Mouse (Mus musculus): ENCODE measurements around the gene Rgsl1. TPM values are rescaled to one million over a fixed set of nuclear protein-coding genes. Genes with fewer than 3 reads are reported as not detected.
A peak's percentile ranks its signal among the peaks of the same experiment; 100 is the strongest.
"Not testable (repeated sequence)": the region's sequence is repeated elsewhere in the genome, so short reads cannot be mapped to it uniquely, and the experiment has no call there.

Rgsl1 gene
- polyA plus RNA-seq, 3 experiments from 2014 or later, result 0.17 to 0.26 TPM; not detected in 1

- ATAC-seq, result no peak
Observed at GRCm38 (mm10) chr1:153775174-153775573, 68.8 kb downstream of the Rgsl1 start.

DNA sequence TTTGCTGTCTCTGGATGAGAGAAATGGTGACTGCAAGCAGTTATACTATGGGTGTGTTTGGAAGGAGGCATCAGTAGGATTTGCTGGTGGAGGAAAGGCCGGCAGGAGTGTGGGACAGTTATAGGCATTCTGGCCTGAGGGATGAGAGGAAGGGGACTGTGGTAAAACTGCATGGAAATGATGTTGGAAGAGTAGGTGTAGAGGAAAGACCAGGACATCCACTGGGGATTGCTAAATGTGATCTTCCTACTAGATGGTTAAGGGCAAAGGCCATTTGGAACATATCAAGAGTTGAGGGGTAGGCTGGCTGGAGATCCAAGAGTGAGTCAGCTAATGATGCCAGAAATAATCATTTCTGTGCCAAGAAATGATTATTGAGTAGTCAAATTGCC is 73.2 kb downstream of the Rgsl1 start:
- ATAC-seq, result no peak

DNA sequence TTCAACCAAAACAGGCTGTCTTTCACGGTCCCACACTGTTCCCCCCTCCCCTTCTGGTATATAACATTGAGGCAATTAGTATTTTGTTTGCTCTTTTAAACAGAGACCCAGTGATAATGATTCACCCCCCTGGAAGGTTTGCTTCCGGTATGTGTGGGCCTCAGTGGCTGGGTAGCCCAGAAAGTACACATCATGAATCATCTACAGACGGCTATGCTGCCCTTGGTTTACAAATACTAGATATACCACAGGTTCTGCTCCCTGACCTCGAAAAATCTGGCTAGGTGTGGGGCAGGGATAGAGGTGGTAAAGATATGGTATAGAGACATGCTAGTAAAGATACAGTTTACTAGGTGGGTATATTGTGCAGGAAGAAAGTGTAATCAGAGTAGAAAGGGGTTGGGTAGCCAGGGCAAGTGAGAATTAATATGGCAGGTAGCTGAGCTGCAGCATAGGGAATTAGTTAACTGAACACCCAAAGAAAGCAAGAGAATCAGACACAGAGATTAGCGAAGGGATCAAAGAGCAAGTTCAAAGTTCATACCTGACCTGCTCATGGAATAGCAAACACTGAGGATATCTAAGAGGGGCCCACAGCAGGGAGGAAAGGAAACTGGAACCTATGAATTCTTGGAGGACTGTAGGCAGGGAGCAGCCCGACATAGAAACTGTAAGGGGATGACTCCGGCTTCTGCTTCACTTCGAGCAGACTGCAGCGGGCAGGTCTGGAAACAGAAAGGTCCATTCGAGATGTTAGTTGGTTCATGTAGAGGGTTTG is 73.8 kb downstream of the Rgsl1 start:
- no peak for ATAC-seq

- ATAC-seq, result not testable (repeated sequence)
Observed at GRCm38 (mm10) chr1:153769571-153769970, 74.4 kb downstream of the Rgsl1 start.

GRCm38 (mm10) chr1:153768465-153768864 is 75.5 kb downstream of the Rgsl1 start:
- no peak for ATAC-seq

DNA sequence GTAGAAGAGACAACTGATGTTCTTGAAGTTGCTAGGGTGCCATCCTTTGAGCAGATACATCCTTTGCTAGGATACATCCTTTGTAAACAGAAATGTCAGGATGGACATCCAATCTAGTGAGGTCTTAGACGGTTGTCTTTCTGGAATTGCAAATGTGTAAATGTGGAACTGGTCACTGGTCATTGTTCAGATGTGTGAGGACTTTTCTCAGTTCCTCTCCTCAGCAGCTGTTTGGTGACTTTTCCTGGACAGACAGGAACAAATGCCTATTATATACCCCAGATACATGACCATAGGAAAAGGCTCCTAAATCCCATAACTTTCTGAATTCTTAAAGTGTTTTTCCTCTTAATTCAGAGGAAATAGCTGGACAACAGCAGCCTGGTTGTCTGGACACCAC is 76.7 kb downstream of the Rgsl1 start:
- ATAC-seq, result no peak

- ATAC-seq, result no peak
Observed at GRCm38 (mm10) chr1:153766298-153766697, 77.6 kb downstream of the Rgsl1 start.

DNA sequence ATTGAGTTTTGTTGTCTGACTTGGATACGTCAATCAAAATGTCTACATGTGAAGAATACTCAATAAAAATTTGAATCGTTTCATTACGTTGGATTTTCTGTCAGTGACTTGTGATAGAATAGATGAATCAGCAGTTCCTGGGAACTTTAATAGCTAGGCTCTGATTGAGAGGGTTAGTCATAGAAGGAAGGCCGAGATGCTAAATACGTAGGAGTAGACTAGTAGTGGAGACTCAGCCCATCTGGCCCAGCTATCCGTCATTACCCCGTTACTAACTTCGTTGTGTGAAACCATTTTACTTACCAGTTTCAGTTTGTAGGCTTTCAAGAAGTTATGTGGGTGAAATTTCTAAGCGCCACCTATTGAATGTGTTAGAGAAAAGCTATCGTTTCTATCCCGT is 79.8 kb downstream of the Rgsl1 start:
- no peak for ATAC-seq

DNA sequence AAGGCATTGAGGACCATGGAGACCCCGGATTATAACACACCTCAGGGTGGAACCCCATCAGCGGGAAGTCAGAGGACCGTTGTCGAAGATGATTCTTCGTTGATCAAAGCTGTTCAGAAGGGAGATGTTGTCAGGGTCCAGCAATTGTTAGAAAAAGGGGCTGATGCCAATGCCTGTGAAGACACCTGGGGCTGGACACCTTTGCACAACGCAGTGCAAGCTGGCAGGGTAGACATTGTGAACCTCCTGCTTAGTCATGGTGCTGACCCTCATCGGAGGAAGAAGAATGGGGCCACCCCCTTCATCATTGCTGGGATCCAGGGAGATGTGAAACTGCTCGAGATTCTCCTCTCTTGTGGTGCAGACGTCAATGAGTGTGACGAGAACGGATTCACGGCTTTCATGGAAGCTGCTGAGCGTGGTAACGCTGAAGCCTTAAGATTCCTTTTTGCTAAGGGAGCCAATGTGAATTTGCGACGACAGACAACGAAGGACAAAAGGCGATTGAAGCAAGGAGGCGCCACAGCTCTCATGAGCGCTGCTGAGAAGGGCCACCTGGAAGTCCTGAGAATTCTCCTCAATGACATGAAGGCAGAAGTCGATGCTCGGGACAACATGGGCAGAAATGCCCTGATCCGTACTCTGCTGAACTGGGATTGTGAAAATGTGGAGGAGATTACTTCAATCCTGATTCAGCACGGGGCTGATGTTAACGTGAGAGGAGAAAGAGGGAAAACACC is 90.0 kb downstream of the Rgsl1 start:
- ATAC-seq, result no peak

- no peak for ATAC-seq
Observed at GRCm38 (mm10) chr1:153752521-153752920, 91.4 kb downstream of the Rgsl1 start.

DNA sequence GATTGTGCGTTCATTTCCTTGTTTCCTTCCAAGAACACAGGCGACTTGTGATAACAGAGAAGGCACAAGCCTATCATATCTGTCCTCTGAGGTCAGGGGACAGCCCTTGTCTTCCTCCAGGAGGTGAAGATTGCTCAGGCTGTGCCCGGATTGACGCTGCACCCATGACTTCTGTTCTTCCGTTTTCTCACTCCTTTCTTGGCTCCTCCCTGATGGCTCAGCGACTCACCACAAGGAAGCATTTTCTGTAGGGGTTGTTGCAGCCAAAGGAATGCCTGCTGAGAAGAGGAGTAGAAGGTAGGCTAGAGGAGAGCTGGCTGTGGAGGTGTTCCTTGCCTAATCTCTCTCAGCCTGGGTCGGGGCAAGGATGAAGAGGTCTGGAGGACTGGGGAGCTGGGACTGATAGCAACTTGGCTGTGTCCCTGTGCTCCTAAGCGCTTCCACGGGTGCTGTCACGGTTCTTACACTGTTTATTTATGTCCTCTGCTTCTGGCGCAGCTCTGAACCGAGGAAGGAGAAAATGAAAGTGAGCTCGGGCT is 92.1 kb downstream of the Rgsl1 start:
- peak; percentile 68 for ATAC-seq

GRCm38 (mm10) chr1:153750054-153750453 is 93.9 kb downstream of the Rgsl1 start:
- ATAC-seq, result no peak

DNA sequence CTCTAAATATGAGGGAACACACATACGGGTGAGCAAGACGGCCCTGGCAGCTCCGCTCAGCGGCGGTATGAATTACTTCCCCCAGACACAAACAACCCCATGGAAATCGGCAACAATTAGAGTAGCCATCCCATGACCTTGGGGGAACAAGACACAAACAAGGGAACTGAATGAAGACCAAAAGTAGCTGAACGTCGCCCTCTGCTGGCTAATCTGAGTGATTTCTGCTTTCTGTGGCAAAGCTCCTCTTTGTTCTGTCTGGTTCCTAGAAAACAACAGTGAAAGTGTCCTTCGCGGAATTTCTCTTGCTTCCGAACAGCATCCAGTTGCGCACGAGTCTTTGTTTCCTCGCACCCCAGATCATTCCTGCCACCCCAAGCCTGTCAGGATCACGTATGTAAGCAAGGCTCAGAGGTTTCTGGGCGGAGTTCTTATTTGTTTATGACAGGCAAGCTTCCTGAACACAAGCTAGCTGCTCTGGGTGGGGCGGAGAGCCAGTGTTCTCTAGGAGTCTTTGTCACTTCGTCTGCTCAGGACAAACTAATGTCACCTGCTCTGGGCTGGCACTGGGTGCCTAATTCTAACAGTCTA is 94.6 kb downstream of the Rgsl1 start, which contains the start of gene Rnasel:
Gene Rnasel (plus strand): TSS at position 216 of the 591 bp plus-strand sequence.
- peak; percentile 67 for ATAC-seq

- ATAC-seq, result peak; percentile 10
Observed at GRCm38 (mm10) chr1:153748549-153748948, 95.4 kb downstream of the Rgsl1 start.

DNA sequence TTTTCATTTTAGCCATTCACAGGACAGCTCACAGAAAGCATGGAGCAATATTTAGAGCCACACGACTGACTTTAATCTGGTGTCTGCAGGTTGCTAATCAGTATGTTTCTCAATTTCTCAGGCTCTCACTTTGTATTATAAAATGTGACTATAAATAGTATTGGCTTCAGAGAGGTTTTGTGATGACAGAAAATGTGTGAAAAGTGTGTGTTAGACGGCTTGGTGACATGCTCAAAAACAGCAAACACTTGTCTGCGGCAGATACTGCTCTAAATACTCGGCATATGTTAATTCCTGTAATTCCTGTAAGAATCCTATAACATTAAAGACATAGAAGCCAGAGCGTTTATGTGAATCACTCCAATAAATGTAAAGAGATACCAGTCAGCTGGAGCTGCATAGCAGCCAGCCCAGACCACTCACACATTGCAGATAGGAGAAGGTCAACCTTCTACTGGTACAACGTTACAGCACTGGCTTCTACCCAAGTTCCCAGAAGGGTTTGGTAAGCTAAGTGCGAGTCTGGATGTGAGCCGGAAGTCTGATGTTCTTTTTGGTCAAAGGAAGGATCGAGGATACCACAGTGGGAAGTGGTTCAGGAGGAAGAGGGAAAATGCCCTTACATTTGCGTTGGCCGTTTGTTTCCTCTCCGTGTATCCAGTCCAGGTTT is 95.9 kb downstream of the Rgsl1 start:
- no peak for ATAC-seq

- peak; percentile 19 for ATAC-seq
Observed at GRCm38 (mm10) chr1:153746728-153747127, 97.2 kb downstream of the Rgsl1 start.

GRCm38 (mm10) chr1:153746119-153746670 is 97.7 kb downstream of the Rgsl1 start:
- no peak for ATAC-seq

DNA sequence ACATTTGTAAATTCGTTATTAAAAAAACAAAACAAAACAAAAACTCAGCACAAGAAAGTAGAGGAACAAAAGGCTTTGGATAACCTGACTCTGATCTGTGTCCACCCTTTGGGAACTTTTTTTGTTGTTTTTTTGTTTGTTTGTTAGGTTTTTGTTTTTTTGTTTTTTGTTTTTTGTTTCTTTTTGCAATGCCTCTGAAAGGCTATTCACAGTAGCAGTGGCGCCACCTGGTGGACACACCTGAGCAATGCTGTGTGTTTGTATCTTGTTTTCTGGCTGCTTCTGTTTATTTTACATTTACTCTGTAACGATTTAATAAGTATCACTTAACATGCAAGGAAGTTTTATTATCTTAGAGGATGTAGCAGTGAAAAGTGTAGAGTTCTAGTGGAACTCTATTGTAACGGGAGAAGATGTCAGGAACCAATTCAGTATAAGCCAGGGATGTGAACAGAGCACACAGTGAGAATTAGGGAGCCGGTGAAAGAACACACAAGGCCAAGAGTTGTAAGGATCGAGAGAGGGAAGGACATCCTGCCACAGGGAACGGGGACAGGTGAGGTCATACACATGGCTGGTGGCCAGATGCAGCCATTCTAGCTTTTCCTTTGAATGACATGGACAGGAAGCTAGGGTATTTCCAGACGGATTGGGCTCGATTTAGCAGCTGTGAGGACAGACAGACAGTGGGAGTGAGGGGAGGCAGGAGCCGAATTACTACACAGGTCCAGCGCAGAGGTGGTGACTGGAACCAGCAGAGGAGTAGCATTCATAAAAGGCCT is 101.4 kb downstream of the Rgsl1 start:
- peak; percentile 19 for ATAC-seq

DNA sequence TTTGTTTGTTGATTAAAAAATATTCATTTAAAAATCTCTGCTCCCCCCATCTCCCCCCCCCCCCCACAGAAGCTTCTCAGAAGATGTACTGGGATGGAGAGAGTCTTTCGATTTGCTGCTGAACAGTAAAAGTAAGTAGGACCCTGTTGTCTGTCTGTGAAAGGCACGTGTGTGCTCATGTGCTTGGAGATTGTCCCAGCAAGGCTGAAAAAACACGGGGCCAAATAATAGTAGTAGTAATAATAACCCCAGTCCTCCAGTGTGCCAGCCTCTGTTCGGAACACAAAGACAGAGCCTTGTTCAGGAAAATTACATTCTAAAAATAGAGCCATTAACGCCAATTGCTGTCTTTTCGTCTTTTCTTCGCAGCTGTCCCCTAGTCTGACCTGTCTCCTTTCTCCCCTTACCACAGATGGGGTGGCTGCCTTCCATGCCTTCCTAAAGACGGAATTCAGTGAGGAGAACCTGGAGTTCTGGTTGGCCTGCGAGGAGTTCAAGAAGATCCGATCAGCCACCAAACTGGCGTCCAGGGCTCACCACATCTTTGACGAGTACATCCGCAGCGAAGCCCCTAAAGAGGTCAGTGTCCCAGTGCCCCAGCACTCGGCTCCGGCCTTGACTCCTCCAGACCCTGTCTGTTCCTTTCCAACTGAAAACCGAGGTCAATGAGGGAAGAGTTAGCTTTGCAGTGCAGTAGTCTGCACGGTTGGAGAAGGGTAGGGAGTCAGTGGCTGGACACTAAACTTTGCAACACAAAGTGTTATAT is 102.2 kb downstream of the Rgsl1 start:
- no peak for ATAC-seq

GRCm38 (mm10) chr1:153740775-153741400 is 103.1 kb downstream of the Rgsl1 start:
- ATAC-seq, result no peak
